Mouse (Mus musculus) erythroblast, embryonic 14.5 days (primary cell): ENCODE results near the gene C130074G19Rik.

Experiments
- GATA1 ChIP-seq: IDR thresholded peaks from 2 replicates; pipeline ENCODE4 v1.6.1; 2012; ENCODE audit warnings: low read length, inconsistent platforms, mixed read lengths
- TAL1 ChIP-seq: IDR thresholded peaks from 3 replicates; pipeline ENCODE4 v1.6.1; 2012; ENCODE audit warnings: low read length, inconsistent platforms, mixed read lengths

DNA sequence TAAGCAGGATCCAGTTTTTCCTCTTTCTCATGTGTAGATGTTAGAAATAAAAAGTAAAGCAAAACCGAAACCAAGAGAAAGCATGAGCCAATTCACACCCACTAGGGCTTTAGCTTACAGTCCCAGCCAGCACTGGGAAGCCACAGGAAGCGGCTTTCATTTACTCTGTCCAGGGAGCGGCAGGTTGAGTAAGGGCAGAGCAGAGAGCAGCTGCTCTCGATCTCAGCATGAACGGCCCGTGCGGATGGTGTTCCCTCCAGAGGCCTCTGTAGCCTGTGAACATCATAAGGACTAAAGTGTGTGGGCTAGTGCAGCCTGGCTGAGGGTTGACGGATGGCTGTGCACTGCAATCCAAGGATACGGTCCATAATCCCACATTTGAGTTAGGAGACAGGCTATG is 25.5 kb upstream of the C130074G19Rik start:
- TF ChIP-seq GATA1 (no peak), TAL1 (no peak)
